Mouse (Mus musculus) heart, adult 8-10 months (tissue): ENCODE measurements around the gene Tenm4. TPM values are rescaled to one million over a fixed set of nuclear protein-coding genes. Genes with fewer than 3 reads are reported as not detected.

ENCODE experiments used
- DNase-seq: peaks from one replicate; pipeline ENCODE4 v3.0.0; 2022; ENCODE audit warnings: low spot score
- total RNA-seq, 4 experiments: library from RNA; stranded (reverse); gene quantifications; 2 replicates each; pipeline ENCODE4 v1.2.4; 2022

Gene Tenm4
- total RNA-seq, 4 experiments from 2014 or later = 0.34 to 1.4 (median 1.00) TPM

DNA sequence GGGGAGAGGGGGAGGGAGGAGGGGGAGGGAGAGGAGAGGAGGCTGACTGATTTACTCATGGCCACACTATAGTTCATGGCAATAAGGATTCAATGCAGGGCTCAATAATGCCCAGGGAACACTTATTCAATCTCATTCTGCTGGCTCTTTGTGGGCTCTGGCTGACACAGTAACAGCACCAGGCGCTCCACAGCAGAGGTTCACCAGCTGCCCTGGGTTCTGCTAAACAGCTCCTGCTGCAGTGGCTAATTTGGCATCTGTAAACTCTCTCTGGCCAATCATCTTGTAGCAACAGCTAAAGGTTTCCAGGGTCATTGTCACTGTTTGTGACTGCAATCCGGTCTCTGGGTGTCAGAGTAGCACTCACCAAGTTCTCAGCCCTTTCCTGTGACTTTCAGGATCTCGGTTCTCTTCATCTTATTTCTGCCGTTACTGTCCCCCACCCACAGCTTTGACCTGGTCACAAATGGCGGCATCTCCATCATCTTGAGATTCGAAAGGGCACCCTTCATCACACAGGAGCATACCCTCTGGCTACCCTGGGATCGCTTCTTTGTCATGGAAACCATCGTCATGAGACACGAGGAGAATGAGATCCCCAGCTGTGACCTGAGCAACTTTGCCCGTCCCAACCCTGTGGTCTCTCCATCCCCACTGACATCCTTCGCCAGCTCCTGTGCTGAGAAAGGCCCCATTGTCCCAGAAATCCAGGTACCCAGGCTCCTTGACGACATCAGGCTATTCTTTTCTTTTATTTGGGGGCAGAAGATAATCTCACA, 671.6 kb downstream of the Tenm4 start:
- DNase-seq = no peak

DNA sequence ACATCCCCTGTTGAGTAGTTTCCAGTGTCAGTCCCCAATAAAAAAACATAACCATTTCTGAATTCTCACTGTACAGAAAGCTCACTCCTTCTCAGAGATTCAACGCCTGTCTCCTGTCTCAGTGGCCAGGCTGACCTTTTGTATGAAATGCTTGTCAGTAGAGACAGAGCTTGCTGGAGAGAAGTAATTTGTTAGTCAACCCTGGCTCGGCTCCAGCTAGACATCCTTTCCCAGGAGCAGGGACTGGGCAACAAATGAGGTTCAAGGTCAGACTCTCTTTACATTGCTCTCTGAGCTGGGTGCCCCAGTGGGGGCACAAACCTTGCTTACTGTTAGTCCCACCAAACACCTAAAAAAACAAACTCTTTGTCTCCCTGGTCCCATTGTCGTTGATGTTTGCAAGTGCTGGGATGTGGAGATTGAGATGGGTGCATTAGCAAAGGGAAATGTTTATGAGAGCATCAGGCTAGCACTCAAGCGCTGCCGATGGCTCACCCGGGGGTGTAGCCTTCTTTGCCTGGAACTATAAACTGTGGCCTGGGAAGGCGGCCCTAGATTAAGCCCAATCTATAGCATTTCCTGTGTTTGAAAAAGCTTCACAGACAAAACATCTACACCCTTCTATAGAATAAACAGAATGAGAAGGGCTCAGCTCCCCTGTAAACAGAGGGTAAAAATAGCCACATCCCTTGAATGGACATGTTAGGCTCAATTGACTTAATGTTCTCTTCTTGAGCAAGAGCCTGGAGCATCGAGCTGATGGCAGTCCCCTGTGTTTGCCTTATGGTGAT, 673.3 kb downstream of the Tenm4 start:
- DNase-seq = peak; percentile 6

DNA sequence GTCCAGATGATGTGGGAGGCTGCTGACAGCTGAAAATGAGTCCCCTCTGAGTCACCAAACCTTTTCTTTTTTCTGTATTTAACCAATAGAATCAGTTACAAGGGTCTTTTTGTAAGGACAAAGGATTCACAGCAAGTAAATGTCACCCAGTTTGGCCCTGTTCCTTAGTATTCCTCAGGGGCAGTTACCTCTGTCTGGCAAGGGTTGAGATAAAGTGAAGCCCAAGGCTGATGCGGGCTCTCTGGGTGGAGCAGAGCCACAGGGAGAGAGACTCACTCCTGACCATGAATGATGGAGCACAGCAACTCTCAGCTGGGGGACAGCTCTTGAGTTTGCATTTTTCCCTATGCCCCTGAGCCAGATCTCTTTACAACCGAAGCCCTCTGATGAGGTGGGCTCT, 681.7 kb downstream of the Tenm4 start:
- no peak for DNase-seq

DNA sequence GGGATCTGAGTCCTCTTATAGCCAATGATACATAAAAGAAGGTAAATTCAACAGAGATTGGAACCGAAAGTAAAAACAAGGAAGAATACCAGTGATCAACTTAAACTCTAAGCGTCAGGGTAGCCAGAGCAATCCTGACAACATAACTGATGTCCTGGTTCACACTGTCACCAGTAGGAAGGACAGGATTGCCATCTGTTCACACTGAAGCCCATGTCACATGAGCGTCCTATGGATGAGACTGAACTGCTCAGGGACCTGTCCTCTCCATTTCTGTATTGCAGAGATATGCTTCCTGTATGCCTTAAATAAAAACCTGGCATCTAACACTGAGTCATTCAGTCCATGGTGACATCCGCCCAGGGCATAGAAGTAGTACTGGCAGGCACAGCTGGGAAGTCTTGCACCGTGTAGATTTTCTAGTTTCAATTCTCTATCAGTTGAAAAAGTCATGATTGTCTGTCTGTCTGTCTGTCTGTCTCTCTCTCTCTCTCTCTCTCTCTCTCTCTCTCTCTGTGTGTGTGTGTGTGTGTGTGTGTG, 684.9 kb downstream of the Tenm4 start:
- DNase-seq = no peak

DNA sequence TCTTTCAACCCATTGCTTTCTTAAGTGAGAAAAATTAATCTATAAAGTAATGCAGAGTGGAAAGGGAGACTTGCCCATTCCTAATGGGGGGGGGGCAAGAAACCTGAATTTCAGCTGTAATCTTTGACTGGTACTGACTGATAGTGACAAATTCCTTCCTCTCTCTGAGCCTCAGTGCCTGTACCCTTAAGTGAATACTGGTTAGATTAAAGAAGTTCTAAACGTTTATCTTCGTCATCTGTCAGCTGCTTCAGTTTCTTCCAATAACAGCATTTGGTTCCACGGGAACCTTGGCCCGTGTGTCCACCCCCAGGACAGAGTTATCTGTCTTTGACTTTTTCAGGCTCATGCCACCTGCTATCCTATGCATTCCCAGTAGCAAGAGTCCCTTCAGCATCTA, 685.5 kb downstream of the Tenm4 start:
- no peak for DNase-seq

DNA sequence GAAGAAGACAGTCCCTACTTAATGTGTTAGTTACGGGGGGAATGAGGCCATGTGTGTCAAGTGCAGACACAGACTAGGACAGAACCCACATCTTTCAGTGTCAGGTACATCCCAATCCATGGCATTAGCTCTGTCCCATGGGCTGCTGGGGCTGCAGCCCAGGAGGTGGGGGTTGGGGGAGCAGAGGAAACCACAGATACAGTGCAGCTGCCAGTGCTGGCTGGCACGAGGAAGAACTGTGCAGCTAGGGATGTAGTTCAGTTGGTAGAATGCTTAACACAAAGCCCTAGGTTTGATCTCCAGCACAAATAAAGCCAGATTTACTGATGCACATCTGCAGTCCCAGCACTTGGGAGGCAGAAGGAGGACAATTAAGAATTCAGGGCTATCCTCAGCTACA, 688.0 kb downstream of the Tenm4 start:
- DNase-seq = no peak

DNA sequence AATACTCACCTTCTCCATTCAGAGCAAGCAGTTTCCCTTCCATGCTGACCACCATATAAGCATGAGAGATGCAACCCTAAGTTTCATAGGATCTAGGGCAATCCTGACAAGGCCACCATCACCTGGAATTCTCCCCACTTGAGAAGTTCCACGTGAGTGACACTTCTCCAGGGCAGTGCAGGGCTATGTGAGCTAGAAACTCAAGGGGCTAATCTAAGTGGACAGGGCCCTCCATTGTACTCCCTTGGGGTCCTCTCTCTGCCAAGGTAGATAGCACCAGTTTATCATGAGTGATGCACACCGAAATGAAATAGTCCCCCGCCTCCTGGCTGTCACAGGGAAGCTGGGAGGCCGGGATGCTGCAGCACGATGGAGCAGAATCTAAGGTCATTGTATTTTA, 688.6 kb downstream of the Tenm4 start:
- no peak for DNase-seq

DNA sequence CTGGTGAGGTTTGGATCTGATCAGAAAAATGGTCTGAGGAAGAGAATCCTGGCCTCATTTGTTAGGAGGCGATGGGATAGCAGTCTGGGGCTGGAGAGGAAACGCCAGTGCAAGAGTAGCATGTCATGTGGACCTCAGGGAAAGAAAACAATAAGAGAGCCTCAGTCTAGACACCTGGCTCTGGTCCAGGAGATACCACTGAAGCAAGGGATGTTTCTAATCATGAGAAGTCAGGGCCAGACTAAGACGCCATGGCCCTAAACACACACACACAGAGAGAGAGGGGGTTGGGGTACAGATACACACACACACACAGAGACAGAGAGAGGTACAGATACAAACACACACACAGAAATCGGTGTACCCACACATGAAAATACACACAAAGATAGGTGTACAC, 689.6 kb downstream of the Tenm4 start:
- DNase-seq = no peak

DNA sequence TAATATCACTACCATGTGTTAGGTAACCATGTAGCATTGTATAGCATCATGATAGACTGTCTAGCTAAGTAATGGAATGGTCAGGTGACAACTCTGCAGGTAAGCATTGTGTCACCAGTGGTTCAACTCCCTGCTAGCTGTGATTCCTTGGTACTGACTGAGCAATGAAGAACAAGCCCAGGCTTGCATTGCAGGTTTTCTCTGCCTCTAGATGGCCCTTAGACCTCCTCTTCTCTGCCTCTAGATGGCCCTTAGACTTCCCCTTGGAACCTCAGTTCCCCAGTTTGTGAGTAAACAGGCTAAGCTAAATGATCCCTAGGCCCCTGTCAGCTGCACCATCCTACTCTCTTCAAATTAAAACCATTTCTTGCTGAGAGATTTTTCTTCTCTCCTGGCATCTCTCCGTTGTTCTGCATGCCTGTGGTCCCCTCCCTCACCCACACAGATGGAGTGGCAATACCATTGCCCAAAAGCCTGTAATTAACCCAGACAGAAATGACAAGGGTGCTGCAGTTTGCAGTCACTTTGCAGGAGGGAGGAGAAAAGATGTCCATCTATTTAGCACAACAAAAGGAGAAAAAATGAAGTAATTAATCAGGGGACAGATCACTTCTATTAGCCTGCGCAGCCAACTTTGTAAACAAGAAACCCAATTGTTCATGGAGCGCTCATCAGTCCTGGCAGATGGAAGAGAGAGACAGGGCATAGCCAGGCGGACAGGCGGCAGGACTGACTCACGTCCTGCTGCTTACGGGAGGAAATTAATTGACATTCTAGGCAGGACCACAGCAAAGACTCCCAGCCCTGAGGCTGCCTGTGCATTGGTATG, 694.1 kb downstream of the Tenm4 start:
- no peak for DNase-seq

DNA sequence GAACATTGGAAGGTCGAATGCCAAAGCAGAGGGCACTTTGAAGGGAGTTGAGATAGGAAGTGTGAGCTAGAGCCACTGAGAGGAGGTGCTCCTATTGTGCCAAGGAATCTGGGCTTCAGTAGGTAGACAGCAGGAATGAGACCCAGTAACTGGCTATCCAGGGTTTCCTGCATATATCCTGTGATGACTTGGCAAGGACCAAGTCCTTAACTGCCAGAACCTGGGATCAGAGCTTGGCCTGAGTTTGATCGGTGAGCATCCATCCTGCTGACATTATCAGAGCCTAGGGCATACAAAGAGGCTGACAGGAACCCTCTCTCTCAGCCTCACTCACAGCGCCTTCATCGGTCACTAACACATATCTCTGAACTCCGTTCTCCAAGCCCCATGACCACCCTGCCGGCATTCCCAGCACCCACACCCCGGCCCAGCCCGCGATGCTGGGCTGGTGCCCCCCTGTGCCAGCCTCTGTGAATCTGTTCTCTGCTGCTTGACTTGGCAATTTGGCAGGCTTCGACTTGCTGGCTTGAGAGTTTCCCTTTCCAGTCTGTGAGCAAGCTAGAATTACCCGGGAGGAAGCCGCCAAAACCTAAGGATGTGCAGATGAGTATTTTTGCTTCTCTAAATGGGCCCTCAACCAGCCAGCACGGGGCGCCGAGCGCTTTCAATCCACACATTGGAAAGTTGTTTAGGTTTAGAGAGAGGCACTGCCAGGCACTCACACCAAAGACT, 698.2 kb downstream of the Tenm4 start:
- no peak for DNase-seq

DNA sequence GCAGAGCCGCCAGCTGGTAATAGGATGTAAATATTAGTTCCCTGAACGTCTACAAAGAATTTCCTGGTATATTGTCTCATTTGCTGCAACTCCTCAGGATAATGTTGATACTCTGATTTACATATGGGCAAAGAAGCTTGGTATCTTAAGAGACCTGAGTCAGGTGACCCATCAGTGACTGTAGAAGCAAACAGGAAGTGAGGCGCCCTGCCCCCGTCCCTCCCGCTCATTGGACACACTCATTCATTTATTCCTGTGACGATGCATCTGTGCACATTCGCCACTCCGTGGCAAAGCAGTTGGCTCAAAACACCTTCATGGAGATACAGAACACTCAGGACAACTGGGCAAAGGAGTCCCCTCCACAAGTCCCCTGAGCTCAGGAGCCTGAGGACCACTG, 699.4 kb downstream of the Tenm4 start:
- DNase-seq = no peak

DNA sequence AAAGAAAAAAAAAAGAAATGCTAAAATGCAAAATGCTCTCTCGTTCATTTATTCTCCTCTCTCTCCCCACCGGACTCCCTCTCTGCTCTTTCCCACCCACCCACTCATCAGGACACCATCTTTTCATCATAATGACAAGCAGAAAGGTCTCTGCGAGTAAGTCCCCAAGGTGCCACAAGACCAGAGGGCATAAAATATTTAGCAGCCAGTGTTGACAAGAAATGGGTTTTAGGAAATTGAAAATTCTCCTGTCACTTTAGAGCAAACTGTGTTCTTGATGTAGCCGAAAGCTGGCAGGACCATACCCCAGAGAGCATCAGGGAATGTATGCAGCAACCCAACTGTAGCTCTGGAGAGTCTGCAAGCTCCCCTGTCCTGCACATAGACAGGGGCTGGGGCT, 700.0 kb downstream of the Tenm4 start:
- DNase-seq = no peak

DNA sequence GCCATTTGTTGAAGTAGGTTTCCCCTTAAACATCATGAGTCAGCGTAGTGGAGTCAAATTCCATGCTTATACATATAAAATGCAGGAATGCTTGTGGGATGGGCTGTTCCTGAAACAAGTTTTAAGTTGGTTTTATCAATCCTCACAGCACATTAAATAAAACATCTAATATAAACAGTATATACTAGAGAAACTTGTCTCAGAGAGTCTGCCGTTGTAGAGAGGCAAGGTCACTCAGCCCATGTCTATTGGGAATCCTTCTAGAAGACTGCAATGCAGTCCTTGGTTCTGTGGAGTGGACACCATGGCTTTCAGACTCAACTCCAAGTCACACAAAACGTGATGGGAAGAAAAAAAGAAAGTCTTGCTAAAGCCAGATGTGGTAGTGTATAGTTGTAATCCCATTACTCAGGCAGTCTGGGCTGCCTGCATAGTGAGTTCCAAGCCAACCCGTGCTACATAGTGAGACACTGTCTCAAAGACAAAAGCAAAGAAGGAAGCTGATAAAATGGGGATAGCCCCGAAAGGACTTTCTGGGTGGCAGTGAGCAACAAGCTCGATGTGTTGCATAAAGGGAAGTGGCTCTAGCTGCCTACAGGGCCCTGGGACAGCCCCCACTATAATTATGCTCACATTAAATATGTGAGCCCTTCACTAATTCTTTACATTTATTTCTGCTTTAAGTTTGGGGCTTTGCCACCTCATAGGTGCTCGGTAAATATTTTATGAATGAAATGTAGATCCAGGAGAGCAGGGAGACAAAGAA, 707.6 kb downstream of the Tenm4 start:
- no peak for DNase-seq

DNA sequence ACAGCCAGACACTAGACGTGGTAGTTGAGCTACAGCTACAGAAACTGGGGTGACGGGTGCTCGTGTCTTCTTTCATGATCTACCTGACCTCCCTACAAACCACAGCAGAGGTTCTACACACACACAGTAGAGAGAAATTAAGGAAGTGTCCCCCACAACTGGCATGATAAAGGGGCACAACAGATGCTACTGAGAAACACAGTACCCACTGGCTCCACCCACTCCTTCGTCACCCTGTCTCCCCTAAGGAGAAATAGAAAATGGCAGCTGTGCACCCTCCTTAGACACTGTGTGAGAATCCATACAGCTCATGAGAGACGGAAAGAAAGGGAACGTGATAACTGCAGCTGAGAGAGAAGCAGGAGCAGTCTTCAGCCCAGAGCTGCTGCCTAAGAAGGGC, 708.5 kb downstream of the Tenm4 start:
- DNase-seq = no peak

DNA sequence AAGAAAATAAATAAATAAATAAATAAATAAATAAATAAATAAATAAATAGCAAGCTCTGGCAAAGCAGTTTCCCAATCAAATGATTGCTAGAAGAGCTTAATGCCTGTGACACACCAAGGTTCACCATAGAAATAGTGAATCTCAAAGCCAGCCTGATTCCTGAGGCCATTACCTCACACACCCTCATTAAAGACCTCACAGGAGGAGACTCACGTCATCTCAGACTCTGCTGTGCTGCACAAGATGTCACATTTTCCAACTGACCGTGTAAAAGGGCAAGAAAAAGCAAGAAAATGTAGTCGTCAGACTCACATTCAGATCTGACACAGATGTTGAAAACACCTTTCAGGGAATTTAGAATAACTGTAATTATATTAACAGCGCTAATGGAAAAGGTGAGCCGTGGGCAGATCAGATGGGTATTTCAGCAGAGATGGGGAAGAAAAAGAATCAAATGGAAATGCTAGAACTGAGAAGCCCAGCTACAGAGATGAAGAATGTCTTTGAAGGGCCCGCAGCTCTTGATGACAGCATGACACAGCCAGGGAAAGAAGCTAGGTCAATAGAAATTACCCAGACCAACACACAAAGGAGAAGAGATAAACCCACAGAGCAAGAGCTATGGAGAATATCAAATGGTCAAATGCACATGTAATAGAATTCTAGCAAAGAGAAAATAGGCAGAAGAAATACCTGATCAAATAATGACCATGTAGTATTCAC, 709.3 kb downstream of the Tenm4 start:
- no peak for DNase-seq

DNA sequence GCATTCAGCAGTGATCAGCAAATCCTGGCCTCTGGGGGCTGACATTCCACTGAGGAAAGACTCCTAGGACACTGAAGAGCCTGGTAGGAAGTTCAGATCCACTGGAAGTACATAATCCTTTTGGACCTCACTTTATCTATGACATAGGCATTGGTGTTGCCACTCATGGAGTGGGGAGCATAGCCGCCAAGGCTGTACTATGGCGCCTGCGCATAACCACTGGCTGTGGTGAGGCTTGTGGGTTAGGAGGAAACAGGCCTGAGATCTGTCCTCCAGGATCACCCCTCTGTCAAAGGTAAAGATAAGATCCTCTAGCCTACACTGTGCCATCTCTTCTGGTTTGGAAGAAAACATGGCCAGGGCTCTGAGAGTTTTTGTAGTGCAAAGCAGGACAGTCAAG, 712.3 kb downstream of the Tenm4 start:
- DNase-seq = no peak

DNA sequence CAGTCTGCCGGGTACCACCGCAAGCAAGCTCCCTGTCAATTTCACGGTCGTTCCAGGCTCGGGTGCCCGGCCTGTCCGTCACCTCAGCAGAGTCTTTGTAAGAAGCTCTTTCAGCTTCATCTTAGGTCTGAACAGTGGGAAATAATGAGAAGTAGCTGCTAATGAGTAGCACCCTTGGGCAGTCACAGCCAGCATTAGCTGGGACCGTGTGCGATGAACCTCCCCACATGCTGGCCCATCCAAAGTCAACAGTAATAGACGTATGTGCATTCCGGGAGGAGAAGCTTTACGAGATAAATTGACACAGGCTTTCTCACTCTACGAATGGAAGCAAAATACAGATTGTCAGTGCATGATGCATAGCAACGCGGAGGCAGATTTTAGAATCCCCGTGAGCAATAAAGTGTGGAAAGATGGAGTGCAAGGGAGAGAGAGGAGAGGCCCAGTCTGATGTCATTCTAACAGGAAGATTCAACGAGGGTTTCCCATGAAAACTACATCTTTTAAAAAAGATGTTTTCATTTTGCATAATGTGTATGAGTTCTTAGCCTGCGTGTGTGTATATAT, 716.1 kb downstream of the Tenm4 start:
- no peak for DNase-seq

DNA sequence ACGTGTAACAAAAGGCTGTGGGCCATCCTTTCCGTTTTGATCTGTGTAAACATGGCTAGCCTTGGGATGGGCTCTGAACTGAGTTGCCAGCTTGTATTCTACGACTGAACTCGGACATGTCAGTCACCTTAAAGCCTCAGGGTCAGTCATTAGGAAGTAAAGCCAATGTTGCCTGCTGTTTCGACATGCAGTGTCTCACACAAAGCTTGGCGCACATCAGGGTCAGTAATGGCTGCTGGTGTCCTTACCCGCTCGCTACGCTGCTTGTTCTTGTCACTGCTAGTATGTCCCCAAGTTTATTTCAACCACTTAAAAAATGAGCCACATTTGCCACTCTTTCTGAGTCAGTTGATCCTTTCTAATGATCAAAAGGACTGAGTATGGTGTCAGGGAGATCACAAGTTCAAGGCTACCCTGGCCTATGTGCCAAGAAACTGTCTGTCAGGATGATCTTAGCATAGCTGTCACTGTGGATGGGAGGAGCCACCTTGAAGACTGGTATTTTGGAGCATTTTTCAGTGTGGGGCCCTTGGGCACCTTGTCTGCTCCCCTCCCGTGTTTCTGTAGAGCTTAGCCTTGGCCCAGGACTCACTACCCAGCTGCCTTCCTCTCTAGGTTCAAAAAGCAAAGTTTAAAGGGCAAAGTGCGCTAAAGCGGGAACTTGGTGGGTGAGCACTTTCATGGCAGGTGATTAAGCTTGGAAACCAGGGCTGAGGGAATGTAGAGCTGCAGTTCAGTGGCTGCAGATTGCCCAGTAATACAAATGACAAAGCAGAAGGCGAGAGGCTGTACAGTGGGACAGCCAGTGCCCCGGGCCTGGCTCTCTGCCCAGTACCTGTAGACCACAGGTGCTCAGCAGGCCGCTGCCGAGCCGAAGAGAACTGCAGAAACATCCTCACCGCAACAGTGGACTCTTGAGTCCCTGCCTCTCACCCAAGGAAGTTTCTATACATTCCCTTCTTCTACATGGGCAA, 718.3 kb downstream of the Tenm4 start:
- no peak for DNase-seq
